Mouse (Mus musculus): Measurements from ENCODE around the gene Hip1r. TPM values are rescaled to one million over a fixed set of nuclear protein-coding genes. Genes with fewer than 3 reads are reported as not detected.

Hip1r gene
- total RNA-seq, 2 experiments from 2014 or later = 29.6 to 42.2 TPM

DNA sequence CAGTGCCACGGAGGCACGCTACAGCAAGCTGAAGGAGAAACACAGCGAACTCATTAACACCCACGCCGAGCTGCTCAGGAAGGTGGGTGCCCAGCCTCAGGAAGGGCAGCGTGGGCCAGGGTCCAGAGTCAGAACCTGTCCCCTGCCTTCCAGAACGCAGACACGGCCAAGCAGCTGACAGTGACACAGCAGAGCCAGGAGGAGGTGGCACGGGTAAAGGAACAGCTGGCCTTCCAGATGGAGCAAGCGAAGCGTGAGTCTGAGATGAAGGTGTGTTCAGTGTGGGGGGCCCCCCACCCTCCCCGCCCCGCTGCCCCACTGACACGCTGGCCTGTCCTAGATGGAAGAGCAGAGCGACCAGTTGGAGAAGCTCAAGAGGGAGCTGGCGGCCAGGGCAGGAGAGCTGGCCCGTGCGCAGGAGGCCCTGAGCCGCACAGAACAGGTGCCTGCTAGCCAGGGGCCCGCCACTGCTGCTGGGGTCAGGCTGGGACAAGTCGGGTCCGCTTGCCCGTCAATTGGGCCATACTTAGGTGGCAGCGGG lies 23.9 kb downstream of the Hip1r start:
- no peak for DNase-seq

- DNase-seq = no peak
Measured at GRCm38 (mm10) chr5:123997811-123998210, 24.4 kb downstream of the Hip1r start.

- no peak for DNase-seq
Measured at GRCm38 (mm10) chr5:123998370-123998769, 24.9 kb downstream of the Hip1r start.

- peak; percentile 96 for DNase-seq
Measured at GRCm38 (mm10) chr5:124000824-124001223, 27.4 kb downstream of the Hip1r start.

DNA sequence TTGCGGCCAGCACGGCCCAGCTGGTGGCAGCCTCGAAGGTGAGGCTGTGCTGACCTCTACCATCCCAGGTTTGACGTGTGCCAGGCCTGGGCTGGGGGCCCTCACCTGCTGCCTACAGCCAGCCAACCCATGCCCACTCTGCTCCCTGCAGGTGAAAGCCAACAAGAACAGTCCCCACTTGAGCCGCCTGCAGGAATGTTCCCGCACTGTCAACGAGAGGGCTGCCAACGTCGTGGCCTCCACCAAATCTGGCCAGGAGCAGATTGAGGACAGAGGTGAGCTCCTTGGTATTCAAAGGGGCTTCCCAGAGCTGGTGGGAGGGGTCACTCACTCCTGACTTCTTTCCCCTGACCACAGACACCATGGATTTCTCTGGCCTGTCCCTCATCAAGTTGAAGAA lies 27.8 kb downstream of the Hip1r start:
- DNase-seq = no peak

DNA sequence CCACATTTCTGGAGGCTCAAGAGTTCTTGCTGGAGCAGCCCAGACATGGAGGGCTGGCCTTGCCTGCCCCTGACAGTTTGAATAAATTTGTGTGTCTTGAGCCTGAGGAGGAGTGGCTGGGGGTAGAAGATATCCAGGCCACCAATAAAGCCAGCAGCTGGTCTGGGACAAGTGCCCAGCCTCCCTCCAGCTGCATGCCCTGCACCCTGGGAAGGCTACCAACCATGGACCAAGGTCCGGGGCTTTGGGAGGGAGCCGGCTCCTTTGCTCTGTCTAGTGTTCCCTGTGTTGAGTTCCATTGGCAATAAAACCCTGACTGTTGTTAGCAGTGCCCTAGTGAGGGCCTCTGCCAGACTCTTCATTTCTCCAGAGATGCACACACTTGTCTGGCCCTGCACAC lies 29.4 kb downstream of the Hip1r start:
- DNase-seq = peak; percentile 59

DNA sequence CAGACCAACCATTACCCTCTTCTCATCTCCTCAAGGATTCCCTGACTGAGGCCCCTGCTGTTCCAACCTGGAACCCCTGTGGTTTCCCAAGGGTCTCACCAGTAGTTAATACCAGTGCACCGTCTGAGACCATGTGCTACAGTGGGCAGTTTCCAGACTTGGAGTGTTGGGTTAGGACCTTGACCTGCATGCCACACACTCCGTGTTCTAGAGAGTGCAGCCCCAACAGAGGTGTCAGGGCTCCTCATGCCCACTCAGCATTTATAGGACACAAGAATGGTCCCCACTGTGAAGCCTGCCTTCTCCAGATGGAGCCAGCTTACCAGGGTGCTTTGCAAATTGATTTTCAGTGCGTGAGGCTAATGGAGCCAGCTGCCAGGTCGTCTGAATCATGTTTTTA lies 29.9 kb downstream of the Hip1r start:
- DNase-seq = no peak

GRCm38 (mm10) chr5:124004356-124005150 lies 31.1 kb downstream of the Hip1r start:
- no peak for DNase-seq

DNA sequence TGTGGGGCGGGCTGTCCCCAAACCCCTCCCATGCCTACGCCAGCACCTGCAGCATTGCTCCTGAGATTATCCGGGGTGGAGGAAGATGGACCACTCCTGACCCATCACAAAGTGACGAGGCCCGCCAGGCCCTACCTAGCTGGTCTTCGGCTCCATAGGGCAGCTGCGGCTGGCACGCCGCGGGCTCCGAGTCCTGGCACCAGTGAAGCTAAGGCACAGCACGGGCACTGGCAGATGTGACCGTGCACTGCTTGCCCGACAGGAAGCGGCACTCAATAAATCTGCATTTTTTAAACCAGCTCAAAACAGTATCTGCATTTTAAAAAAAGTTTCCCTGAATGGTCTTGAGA lies 31.7 kb downstream of the Hip1r start:
- DNase-seq = no peak

- DNase-seq = no peak
Measured at GRCm38 (mm10) chr5:124005591-124005990, 32.2 kb downstream of the Hip1r start.

- DNase-seq = no peak
Measured at GRCm38 (mm10) chr5:124006082-124006873, 32.9 kb downstream of the Hip1r start.

- peak; percentile 78 for DNase-seq
Measured at GRCm38 (mm10) chr5:124006891-124007491, 33.6 kb downstream of the Hip1r start.

GRCm38 (mm10) chr5:124010077-124010476 lies 36.6 kb downstream of the Hip1r start:
- DNase-seq = no peak

DNA sequence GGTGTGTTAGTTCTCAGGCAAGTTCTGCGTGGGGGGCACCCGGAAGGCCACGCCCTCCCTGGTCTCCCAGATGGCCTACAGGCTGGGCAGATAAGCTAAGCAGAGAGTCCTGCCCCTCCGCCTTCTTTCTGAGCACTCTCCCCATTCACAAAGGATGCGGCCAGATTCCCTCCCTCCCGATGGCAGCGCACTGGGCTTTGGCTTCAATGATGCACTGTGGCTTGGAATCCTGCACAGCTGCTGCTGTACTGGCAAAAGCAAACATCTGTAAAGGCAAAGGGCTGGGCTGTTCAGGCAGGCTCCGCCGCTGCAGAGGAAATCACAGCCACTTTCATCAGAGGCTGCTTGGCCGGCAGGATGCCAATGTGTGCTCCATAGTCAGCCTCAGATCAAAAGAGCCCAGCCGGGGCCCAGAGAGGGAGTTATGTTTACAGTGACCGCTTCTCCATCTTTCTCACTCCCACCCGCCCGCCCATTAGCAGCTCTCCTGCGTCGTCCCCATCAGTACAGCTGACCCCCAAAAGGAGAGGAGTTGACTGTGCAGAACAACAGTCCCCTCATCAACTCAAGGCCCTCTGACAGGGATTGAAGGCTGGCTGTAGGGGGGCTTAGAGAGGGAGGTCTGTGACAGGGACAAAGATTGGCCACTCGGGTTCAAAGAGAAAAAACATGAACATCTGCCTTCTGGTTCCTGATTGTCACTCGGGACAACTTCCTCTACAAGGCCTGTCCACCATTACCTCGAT lies 37.7 kb downstream of the Hip1r start:
- peak; percentile 85 for DNase-seq

DNA sequence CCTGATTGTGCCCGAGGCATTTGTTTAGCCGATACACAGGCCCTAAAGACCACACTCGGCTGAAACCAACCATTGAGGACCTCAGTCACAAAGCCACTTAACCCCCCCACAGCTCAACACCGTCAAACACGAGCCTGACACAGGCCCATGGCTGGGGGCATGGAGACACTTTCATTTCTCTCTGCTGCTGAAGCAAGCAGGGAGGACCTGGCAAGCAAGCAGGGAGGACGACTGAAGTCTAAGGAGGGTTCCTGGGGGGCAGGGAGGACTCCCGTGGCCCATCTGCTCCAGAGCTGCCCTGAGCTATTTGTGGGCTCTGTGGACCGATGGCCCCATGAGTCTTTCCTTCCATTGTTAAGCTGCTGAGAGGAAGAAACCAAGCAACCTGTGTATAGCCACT lies 38.5 kb downstream of the Hip1r start:
- no peak for DNase-seq

DNA sequence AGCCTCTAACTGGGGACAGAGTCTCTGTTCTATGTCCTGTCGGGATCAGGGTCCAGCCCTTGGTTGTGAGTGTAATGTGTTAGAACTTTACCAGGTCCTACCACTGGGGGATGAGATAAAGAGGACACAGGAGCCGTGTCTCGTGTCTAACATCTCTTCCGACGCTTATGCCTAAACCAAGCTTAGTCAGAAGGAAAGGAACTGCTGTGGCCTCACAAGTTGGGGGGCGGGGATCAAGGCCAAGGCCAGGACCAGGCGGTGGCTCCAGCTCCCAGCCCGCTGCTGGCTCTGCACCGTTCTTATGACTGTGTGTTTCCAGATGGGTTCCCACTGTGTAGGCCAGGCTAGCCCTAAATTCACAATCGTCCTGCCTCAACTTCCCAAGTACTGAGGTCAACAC lies 39.5 kb downstream of the Hip1r start:
- DNase-seq = no peak

DNA sequence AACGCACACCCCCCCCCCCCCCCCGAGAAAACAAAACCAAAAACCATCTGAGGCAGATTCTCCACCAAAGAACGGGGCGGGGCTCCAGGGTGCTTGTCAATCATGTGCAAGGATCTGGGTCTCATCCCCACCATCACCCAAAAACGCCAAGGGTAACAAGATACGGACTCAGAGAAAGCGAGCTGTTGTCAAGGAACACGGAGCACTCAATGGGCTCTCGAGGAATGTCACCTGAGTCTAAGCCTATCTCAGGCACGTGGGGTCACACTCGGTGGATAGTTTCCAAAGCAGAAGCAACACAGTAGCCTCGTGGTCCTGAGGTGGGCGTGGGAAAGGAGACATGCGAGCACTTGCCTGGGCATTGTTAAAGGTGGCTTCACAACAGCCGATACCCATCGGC lies 40.3 kb downstream of the Hip1r start:
- no peak for DNase-seq

- DNase-seq = no peak
Measured at GRCm38 (mm10) chr5:124014180-124014579, 40.8 kb downstream of the Hip1r start.

DNA sequence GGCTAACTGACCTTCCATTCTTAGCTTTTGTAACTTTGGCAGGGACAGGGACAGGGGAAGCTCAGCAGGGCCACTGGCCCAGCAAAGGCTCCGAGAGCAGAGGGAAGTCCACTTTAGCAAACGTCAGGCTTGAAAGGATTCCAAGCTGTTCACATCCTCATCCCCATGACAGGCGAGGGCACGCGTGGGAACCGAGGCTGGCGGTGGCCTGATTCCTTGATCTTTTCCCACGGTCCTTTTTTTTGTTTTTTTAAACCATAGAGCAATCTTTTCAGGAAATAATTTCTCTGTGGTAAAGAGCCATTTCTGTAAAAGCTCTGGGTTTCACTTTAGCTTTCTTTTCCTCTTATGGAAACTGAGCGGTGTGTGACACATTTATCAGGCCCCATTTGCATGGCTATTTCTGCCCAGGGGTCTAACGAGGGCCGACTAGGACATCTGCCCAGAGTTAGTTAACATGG lies 41.4 kb downstream of the Hip1r start:
- peak; percentile 64 for DNase-seq

GRCm38 (mm10) chr5:124015727-124016126 lies 42.3 kb downstream of the Hip1r start:
- no peak for DNase-seq

GRCm38 (mm10) chr5:124016291-124016821 lies 42.9 kb downstream of the Hip1r start:
- no peak for DNase-seq

DNA sequence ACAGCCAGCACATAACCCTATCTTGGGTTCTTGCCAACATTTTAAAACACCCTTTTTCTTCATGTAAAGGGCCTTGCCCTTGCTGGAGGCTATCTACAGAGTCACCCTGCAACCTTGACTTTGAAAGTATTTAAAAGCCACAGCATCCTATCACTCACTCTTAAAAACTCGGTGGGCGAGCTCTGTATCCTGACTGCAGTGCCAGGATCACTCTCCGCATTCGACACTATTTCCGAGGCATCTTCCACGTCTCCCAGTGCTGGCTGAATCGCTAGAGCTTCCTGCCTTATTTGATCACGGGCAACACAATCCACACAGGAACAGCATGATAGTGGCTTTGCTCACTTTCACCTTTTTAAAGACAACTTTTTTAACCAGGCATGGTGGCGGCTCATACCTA lies 44.5 kb downstream of the Hip1r start:
- DNase-seq = no peak
